Mouse (Mus musculus) forebrain, embryonic 13.5 days (tissue): Measurements from ENCODE around the gene L3mbtl1. TPM values are rescaled to one million over a fixed set of nuclear protein-coding genes. Genes with fewer than 3 reads are reported as not detected.
A peak's percentile ranks its signal among the peaks of the same experiment; 100 is the strongest.

Source experiments
- ATAC-seq: fragments of 200-750 bp; cut with Nextera tagmentation; 2 replicates; pipeline ENCODE4 v1.8.0; 2017
- H3K27ac ChIP-seq: fragments of 300-500 bp; sonication (generic); 2 replicates; pipeline ENCODE4 v1.5.1; 2015; ENCODE audit warnings: inconsistent platforms, mild to moderate bottlenecking, moderate library complexity
- H3K27me3 ChIP-seq: fragments of 300-500 bp; sonication (generic); 2 replicates; pipeline ENCODE4 v1.6.1; 2015; ENCODE audit warnings: mild to moderate bottlenecking, inconsistent platforms
- H3K36me3 ChIP-seq: fragments of 300-500 bp; sonication (generic); 2 replicates; pipeline ENCODE4 v1.6.1; 2015; ENCODE audit warnings: mild to moderate bottlenecking, inconsistent platforms; ENCODE audit not compliant: poor library complexity, severe bottlenecking
- H3K4me1 ChIP-seq: fragments of 300-500 bp; sonication (generic); 2 replicates; pipeline ENCODE4 v1.6.1; 2015; ENCODE audit warnings: inconsistent platforms
- H3K4me2 ChIP-seq: fragments of 300-500 bp; sonication (generic); 2 replicates; pipeline ENCODE4 v1.6.1; 2015; ENCODE audit warnings: inconsistent platforms, mild to moderate bottlenecking, moderate library complexity
- H3K4me3 ChIP-seq: fragments of 300-500 bp; sonication (generic); 2 replicates; pipeline ENCODE4 v1.5.1; 2015; ENCODE audit warnings: mild to moderate bottlenecking, inconsistent platforms
- H3K9ac ChIP-seq: fragments of 300-500 bp; sonication (generic); 2 replicates; pipeline ENCODE4 v1.6.1; 2015; ENCODE audit warnings: mild to moderate bottlenecking, inconsistent platforms
- H3K9me3 ChIP-seq: fragments of 300-500 bp; sonication (generic); replicated peaks from 2 replicates; pipeline ENCODE4 v1.6.1; 2016; ENCODE audit warnings: inconsistent platforms
- WGBS: fragments of 180-500 bp; shearing (Covaris S2); methylation state at CpG from one replicate; pipeline ENCODE4 v1.1.7; 2015; 5-methylcytosine and 5-hydroxymethylcytosine counted together
- polyA plus RNA-seq: library from polyadenylated mRNA; unstranded; fragments of >200 nt; fragmentation: Nextera tagmentation; extraction: Ambion mirVana; gene quantifications from 2 replicates; pipeline ENCODE4 v1.2.1, GENCODE M21; 2015

L3mbtl1 gene
- polyA plus RNA-seq, 1 experiment from 2014 or later, result 0.25 TPM

GRCm38 (mm10) chr2:163001071-163001470 lies 57.8 kb downstream of the L3mbtl1 start:
- H3K4me2 ChIP-seq, result no peak overlapping the region
- WGBS, result 100% methylated on average over 1 of the region's 1 CpGs
- ATAC-seq, result no peak

GRCm38 (mm10) chr2:163007299-163007698 lies 64.0 kb downstream of the L3mbtl1 start:
- H3K4me2 ChIP-seq, result no peak overlapping the region
- ATAC-seq, result no peak
- 82% methylated on average over 4 of the region's 4 CpGs for WGBS
- no peaks in the 10 kb centered on the region for H3K4me1 ChIP-seq
- H3K4me3 ChIP-seq, result no peak overlapping the region
- no peaks in the 10 kb centered on the region for H3K36me3 ChIP-seq
- no peaks in the 10 kb centered on the region for H3K27me3 ChIP-seq
- H3K9ac ChIP-seq, result no peak overlapping the region
- H3K27ac ChIP-seq, result no peak overlapping the region
- no peaks in the 10 kb centered on the region for H3K9me3 ChIP-seq

More at GRCm38 (mm10) chr2:163001071-163001470, 57.8 kb downstream of the L3mbtl1 start:
- Histone ChIP-seq H3K9ac (no peak overlapping the region), H3K4me3 (no peak overlapping the region), H3K27ac (no peak overlapping the region), H3K4me1 (peaks cover 4% of the 10 kb centered on the region; the same call in 1 of the 2 replicates), H3K9me3 (no peaks in the 10 kb centered on the region), H3K27me3 (0 out of 2 replicates have a peak, but pooled peaks cover 4% of the 10 kb centered on the region), H3K36me3 (no peaks in the 10 kb centered on the region)

- H3K9ac ChIP-seq, result peak within 1 kb of the TSS; percentile 84
- peak; percentile 96 for ATAC-seq
- peak within 1 kb of the TSS; percentile 89 for H3K4me3 ChIP-seq
- H3K27ac ChIP-seq, result peak within 1 kb of the TSS; percentile 14; the same call in 1 of the 2 replicates
- no peaks in the 10 kb centered on the region for H3K27me3 ChIP-seq
- H3K4me1 ChIP-seq, result peaks cover 14% of the 10 kb centered on the region
- H3K9me3 ChIP-seq, result no peaks in the 10 kb centered on the region
- under 1% methylated on average over 57 of the region's 57 CpGs for WGBS
- no peaks in the 10 kb centered on the region for H3K36me3 ChIP-seq
- H3K4me2 ChIP-seq, result peak within 1 kb of the TSS; percentile 63
Measured at GRCm38 (mm10) chr2:163016916-163017743, 73.9 kb downstream of the L3mbtl1 start, which contains the start of gene Ift52. Gene Ift52 (plus strand): TSS chr2:163017354.

Other genes starting within 250 kb of the L3mbtl1 start
- 212 and 238 TPM in 2 replicates for gene Srsf6, start 11.9 kb upstream of the L3mbtl1 start, polyA plus RNA-seq
- gene Sgk2, start 43.9 kb downstream of the L3mbtl1 start, polyA plus RNA-seq, result not detected in 2 replicates
- gene Ift52, start 73.9 kb downstream of the L3mbtl1 start, polyA plus RNA-seq, result 44.8 and 48.9 TPM in 2 replicates
- gene Mybl2, start 111.2 kb downstream of the L3mbtl1 start, polyA plus RNA-seq, result 24.8 and 27.0 TPM in 2 replicates
- not detected in 2 replicates for gene Gtsf1l, start 144.4 kb downstream of the L3mbtl1 start, polyA plus RNA-seq